Mouse (Mus musculus) brown adipose tissue, adult 24 weeks (tissue): Measurements from ENCODE around the gene Sgms2. TPM values are rescaled to one million over a fixed set of nuclear protein-coding genes. Genes with fewer than 3 reads are reported as not detected.

ENCODE experiments used
- H3K27ac ChIP-seq: fragments of 200-500 bp; replicated peaks from 2 replicates; pipeline ENCODE4 v1.5.1; 2012; ENCODE audit warnings: low read depth, mild to moderate bottlenecking, low read length
- H3K4me1 ChIP-seq: fragments of 200-500 bp; 2 replicates; pipeline ENCODE4 v1.6.1; 2012; ENCODE audit warnings: low read length, mixed read lengths; ENCODE audit not compliant: control insufficient read depth, insufficient read depth, insufficient read length
- H3K4me3 ChIP-seq: fragments of 200-500 bp; 2 replicates; pipeline ENCODE4 v1.5.1; 2012; ENCODE audit warnings: low read depth, mild to moderate bottlenecking, low read length, moderate library complexity; ENCODE audit not compliant: insufficient read depth
- polyA plus RNA-seq: library from polyadenylated mRNA; stranded (reverse); fragments of >200 nt; gene quantifications from 2 replicates; pipeline ENCODE4 v1.2.4, GENCODE M21; 2012; ENCODE audit not compliant: missing spikeins, insufficient read depth, insufficient read length

The Sgms2 gene
- polyA plus RNA-seq, 1 experiment: 8.1 TPM

DNA sequence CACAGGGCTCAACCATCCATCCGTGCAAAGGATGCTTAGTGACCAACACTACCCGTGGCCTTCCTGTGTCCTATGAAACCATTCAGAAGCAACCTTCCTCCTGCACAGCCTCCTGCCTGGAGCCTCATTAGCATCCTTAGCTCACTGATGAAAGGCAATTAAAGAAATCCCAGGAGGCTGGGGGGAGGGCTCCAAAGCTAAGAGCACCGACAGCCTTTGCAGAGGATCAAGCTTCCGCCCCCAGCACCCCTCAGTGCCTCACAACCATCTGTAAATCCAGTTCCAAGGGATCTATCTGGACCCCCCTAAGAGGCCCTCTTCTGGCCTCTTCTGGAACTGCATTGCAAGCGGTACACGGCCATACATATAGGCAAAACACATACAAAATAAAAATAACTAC is 19.4 kb downstream of the Sgms2 start:
- H3K4me1 ChIP-seq: peaks cover 3% of the 10 kb centered on the region; the same call in 1 of the 2 replicates

DNA sequence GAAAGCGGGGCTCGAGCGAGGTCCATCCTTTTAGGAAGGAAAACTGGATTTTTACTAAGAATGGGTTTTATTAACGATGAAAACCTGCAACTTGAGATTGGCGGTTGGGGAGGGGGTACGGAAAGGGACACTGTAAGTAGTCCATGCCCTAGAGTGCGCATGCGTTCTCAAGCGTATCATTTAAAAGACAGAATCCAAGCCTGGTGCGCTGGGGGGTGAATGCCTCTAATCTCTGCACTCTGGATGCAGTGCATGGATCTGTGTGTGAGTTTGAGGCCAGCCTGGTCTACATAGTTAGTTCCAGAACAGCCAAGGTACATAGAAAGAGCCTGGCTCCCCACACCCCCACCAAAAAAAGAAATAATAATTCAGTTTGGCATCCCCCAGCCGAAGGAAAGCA is 19.8 kb downstream of the Sgms2 start:
- H3K4me3 ChIP-seq: no peak overlapping the region
- peaks cover 3% of the 10 kb centered on the region; the same call in 1 of the 2 replicates for H3K4me1 ChIP-seq
- no peak overlapping the region for H3K27ac ChIP-seq

More for the DNA sequence above, 19.4 kb downstream of the Sgms2 start:
- Histone ChIP-seq H3K4me3 (no peak overlapping the region), H3K27ac (no peak overlapping the region)

DNA sequence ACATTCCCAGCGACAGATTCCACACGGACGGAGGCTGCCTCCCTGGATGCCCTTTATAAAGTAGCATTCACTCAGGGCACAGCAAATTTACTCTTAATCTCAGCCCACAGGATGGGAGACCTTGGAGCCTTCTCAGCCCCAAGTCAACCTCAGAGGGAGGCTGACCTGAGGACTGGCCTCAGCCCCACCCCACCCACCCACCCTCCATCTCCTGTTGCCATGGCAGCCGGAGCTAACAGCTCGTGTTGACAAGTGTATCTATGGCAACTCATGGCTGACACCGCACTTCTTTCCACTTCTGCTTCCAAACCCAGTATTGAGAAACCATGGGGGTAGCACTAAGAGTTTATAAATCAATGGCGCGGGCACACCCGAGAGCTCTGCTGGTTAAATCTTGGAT is 20.4 kb downstream of the Sgms2 start:
- no peak overlapping the region for H3K27ac ChIP-seq
- H3K4me1 ChIP-seq: peaks cover 3% of the 10 kb centered on the region; the same call in 1 of the 2 replicates
- no peak overlapping the region for H3K4me3 ChIP-seq

DNA sequence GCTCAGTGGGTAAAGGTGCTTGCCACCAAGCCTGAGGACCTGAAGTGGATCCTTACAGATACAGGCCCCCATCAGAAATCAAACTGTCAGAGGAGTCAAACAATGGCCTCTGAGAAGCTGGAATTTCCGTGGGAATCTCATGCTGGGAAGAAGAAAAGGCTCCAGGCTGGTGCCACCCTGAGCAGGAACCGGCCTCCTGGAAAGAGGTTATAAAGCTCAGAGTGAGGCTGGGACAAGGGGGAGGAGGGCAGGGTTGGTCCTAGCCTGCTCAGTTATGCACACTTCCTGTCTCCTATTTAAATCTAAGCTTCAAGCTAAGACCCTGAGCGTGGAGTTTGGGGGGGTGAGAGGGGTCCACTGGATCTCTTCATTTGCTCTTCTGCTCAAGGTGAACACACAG is 21.6 kb downstream of the Sgms2 start:
- H3K4me1 ChIP-seq: peaks cover 3% of the 10 kb centered on the region; the same call in 1 of the 2 replicates
- no peak overlapping the region for H3K4me3 ChIP-seq

DNA sequence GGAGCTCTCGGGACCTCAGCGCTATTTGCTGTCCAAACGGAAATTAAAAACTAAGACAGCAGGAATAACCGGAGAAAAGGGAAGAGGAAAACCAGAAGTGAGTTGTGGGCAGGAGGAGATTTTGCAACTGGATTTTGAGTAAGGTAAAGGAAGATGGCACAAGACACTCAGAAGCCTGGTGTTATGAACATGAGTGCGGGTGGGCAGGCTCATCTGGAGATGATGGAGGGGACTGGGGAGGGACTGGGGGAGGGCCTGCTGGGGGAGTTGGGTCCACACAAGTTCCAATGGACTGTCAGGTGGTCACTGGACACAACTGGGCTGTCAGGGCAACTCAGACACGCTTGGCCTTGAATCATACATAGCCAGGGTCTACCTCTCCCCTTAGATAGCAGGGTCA is 24.8 kb downstream of the Sgms2 start:
- Histone ChIP-seq H3K4me1 (no peaks in the 10 kb centered on the region), H3K27ac (no peak overlapping the region)

More for the DNA sequence above, 21.6 kb downstream of the Sgms2 start:
- H3K27ac ChIP-seq: no peak overlapping the region

DNA sequence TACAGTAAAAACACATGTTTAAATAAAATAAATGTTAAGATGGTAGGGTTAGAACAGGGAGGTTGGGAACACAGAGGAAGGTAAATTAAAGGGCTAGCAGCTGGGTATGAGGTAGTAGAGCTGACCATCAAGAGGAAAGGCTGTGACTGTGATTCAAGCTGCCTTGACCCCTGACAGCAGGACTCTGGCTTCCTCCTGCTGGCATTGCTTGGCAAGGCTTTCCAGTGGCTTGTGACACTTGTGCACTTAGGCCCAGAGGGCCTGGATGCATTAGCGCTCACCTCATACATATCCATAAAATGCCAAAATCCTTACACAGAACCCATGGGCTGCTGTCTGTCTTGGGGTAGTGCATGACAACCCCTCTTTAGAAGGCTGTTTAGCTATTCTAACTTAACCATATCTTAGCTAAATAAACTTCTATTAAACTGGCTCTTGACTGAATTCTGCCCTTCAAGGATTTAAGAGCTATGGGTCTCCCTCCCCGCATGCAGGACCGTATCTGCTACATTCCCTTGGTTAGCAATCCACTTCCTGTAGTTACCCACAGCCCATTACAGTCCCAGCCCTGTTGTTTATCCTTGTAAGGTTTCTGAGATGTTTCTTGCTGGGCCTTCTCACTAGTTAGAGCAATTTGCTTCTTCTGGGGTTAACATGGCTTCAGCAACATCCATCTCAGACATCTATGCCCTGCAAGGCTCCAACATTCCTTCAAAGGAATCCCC is 25.5 kb downstream of the Sgms2 start:
- Histone ChIP-seq H3K4me1 (no peaks in the 10 kb centered on the region), H3K4me3 (no peak overlapping the region), H3K27ac (no peak overlapping the region)

More for the DNA sequence above, 24.8 kb downstream of the Sgms2 start:
- no peak overlapping the region for H3K4me3 ChIP-seq

DNA sequence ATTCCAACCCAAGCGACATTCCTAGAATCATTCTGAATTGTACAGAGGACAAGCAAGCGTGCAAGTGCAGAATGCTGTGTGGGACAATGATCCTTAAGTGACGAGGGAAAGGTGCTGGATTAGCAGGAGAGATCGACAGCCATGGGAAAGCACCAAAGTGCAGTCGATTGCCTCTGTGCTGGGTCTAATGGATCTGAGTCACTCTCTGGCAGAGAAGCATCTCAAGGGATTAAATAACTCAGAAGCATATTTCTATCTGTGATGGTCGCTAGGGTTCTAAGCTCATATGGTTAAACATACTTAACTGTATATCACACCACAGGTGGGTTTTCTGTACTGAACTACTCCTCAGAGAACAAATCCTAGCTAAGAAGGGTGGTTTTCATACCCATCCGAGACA is 118.2 kb downstream of the Sgms2 start:
- no peaks in the 10 kb centered on the region for H3K4me1 ChIP-seq
- H3K27ac ChIP-seq: no peak overlapping the region
- no peak overlapping the region for H3K4me3 ChIP-seq

DNA sequence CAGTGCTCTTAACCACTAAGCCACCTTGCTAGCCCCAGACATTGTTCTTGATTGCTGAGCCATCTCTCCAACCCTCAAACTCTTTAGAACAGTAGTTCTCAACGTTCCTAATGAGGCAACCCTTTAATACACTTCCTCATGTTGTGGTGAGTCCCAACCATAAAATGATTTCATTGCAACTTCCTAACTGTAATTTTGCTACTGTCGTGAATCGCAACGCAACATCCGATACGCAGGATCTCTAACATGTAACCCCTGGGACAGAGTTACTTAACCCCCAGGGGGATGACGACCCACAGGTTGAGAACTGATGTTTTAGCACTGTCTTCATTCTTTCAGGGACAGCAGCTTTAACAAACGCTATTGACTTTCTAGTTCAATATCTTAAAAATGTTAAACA is 122.5 kb downstream of the Sgms2 start:
- Histone ChIP-seq H3K4me1 (peaks cover 2% of the 10 kb centered on the region; the same call in 1 of the 2 replicates), H3K27ac (no peak overlapping the region), H3K4me3 (no peak overlapping the region)

DNA sequence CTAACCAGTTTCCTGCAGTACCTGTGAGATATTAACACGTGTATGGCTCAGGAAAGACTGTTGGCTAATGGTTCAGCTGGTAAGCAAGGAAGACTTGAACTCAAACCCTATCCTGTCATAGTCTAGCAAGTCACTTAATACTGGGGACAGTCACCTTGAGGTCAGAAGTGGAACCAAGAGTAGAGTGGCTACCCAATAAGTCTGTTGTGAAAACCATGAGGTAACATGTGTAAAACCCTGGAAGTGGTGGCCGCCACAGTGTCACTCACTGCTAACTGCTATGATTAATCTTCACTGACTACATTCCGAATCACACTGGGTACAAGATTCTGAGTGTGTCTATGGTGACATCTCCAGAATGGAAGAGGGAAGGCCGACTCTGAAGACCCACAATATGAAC is 123.8 kb downstream of the Sgms2 start:
- no peak overlapping the region for H3K27ac ChIP-seq
- H3K4me3 ChIP-seq: no peak overlapping the region
- peaks cover 2% of the 10 kb centered on the region; the same call in 1 of the 2 replicates for H3K4me1 ChIP-seq

DNA sequence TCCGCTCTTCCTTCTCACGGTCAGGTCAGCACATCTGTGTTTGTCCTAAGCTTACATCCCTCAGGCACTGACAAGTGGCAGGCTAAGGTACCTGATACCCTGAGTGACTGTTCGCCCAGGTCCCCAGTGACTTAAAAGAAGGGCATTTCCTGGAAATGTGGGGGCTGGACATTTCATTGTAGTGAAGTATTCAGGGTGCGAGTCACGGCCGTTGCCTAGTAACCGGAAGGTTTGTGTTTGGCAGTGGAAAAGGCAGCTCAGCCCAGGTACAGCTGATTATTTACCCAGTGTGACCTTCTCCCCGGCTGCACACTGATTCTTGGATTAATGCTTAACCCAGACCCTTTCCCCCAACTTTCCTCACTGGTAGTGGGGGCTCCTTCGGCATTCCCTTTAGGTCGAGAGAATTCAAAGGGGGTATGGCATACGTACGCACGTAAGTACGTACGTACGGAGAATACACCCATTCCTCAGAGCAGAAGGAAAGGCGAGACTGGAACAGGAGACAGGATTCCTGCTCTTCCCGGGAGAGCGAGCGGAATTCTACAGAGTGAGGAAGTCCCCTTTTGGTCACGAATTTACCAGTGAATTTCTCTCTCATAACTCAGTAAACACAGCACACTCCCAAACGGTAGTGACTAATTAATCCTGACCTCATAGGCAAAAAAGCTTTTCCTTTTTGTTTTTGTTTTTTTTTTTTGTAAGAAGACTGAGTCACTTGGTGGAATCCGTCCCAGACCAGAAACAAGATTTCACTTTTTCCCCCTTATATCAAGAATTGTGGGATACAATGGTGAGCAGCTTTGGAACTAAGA is 126.4 kb downstream of the Sgms2 start:
- H3K4me1 ChIP-seq: peaks cover 2% of the 10 kb centered on the region; the same call in 1 of the 2 replicates
- H3K27ac ChIP-seq: no peak overlapping the region
- H3K4me3 ChIP-seq: peak overlapping the region; percentile 35; the same call in 1 of the 2 replicates

DNA sequence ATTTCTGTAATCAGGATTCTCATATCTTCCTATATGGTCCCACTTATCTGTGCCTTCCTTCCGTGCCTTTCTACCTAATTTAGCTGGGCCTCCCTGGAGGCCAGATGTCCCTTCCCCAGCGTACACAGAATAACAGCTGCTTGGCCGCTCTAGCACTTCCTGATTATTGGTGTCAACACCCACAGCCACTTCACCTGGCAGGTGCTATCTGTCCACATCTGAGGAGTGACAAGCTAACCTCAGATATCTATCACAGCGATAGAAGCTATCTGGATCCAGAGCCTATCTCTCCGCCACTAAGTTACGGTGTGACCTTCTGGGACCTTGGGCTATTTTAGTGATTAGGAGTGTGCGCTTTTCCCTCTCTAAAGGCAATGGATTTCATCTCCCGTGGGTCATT is 127.0 kb downstream of the Sgms2 start:
- H3K27ac ChIP-seq: no peak overlapping the region
- H3K4me3 ChIP-seq: no peak overlapping the region
- H3K4me1 ChIP-seq: peaks cover 2% of the 10 kb centered on the region; the same call in 1 of the 2 replicates

DNA sequence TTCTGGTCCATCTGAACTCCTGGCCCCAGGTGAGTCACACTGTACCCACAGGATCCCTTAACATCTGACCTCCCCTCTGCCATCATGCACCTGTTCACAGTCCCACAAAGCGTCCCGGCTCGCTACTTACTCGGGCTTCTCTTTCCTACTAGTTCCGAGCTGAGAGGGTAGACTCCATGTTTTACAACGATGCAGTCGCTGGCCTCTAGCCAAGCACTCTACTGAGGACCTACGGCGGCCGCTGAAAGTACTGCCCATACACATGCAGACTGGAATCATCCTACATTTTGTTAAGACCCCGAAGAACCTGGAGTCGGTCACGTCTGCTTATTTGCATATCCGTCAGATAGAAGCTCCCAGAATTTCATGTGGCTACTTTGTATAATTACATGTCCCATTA is 127.6 kb downstream of the Sgms2 start:
- no peak overlapping the region for H3K27ac ChIP-seq
- peaks cover 2% of the 10 kb centered on the region; the same call in 1 of the 2 replicates for H3K4me1 ChIP-seq
- no peak overlapping the region for H3K4me3 ChIP-seq

DNA sequence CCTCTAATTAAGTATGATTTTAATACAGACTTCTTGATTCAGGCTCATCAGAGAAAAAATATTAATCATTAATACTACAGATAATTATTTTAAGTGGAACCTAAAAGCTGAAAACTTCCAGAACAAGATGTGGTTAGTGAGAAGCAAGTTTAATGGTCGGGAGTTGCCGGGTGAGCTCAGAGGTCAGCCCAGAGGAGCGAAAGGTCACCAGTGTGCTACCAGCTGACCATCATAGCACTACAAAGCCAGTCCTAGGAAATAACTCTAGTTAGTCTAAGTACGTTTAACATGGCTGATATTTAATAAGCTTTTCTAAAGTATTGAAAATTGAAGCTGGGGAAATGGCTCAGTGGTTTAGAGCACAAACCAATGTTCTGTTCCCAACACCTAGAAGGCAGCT is 129.3 kb downstream of the Sgms2 start:
- Histone ChIP-seq H3K27ac (no peak overlapping the region), H3K4me3 (no peak overlapping the region), H3K4me1 (peaks cover 2% of the 10 kb centered on the region; the same call in 1 of the 2 replicates)

DNA sequence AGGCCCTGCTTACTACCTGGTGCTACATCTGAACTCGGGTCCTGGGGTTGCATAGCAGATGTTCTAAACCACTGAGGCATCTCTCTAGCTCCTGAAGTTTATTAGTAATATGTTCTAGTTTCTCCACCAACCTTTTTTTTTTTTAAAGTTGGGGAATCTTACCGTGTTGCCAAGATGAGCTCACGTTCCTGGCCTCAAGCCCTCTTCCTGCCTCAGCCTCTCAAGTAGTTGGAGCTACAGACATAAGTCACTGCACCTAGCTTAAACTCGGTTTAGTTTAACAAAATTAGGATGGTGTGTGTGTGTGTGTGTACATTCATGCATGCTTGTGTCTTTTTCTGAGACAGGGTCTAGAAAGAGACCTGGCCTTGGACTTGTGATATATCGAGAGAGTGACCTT is 132.2 kb downstream of the Sgms2 start:
- Histone ChIP-seq H3K4me3 (no peak overlapping the region), H3K27ac (no peak overlapping the region), H3K4me1 (no peaks in the 10 kb centered on the region)

DNA sequence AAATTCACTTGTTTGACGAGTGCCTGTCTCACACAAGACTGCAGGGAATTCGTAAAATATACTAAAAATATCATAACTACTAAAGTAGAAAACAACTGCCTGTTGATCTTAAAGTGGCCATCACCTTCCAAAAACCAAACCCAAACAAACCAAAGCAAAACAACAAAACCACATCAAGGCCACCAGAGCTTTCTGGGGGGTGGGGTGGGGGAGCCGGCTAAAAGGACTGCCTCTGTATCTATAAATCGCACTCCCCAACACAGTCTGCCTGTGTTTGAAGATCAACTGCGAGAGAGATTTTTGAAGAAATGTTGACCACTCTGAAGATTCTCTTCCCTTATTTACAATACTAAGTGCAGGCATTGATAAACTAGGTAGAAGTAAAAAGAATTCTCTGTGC is 133.0 kb downstream of the Sgms2 start:
- no peak overlapping the region for H3K4me3 ChIP-seq
- no peaks in the 10 kb centered on the region for H3K4me1 ChIP-seq
- no peak overlapping the region for H3K27ac ChIP-seq
